Mouse (Mus musculus) left cerebral cortex, postnatal 10 days (tissue): Measurements from ENCODE around the gene Cdh16. TPM values are rescaled to one million over a fixed set of nuclear protein-coding genes. Genes with fewer than 3 reads are reported as not detected.
A peak's percentile ranks its signal among the peaks of the same experiment; 100 is the strongest.

ENCODE experiments used
- DNase-seq, 2 experiments: peaks; one replicate each; pipeline ENCODE4 v3.0.0; 2021 to 2022; ENCODE audit warnings: low spot score in 2 of 2, mixed read lengths in 1 of 2; ENCODE audit errors: extremely low spot score in 1 of 2
- intact Hi-C: fragments of 180-260 bp; cut with DNase I; formaldehyde crosslinking; loops from one replicate; pipeline ENCODE4 v1.15.1; 2025
- total RNA-seq, 2 experiments: library from RNA; stranded (reverse); gene quantifications; 2 replicates each; pipeline ENCODE4 v1.2.3; 2021

Gene Cdh16
- total RNA-seq, 2 experiments from 2014 or later: not detected

- no peak for DNase-seq
- intact Hi-C loops: no loop called here
Observed at GRCm38 (mm10) chr8:104628402-104628801, 4.2 kb upstream of the Cdh16 start.

- intact Hi-C loops: no loop called here
- DNase-seq: no peak
Observed at GRCm38 (mm10) chr8:104627065-104627740, 3.0 kb upstream of the Cdh16 start.

GRCm38 (mm10) chr8:104620765-104621164 lies 3.4 kb downstream of the Cdh16 start:
- no peak for DNase-seq
- intact Hi-C loops: no loop called here

DNA sequence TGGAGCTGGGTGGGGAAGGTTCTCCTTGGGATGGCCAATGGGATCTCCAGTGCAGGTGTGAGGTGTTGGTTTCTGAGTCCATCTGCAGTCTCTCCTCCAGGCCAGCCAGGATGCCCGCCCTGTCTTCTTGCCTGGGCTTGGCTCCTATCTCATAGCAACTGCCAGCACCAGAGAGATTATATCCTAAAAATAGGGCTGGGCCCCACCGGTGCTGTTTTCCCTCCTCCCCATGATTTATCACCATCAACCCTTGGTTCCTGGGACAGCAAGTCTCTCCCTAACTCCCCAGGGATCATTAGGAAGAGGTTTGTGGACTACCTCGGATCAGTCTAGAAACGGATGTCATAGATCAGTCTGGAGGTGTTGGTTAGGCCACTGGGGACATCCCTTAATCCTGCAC lies 11.1 kb downstream of the Cdh16 start:
- no peak for DNase-seq
- intact Hi-C loops: no loop called here

GRCm38 (mm10) chr8:104611613-104612012 lies 12.6 kb downstream of the Cdh16 start:
- DNase-seq: no peak
- intact Hi-C loops: no loop called here

GRCm38 (mm10) chr8:104610185-104610766 lies 13.9 kb downstream of the Cdh16 start:
- intact Hi-C loops: no loop called here
- DNase-seq: no peak

GRCm38 (mm10) chr8:104609222-104609621 lies 15.0 kb downstream of the Cdh16 start:
- intact Hi-C loops: no loop called here
- DNase-seq: no peak

GRCm38 (mm10) chr8:104607944-104608343 lies 16.3 kb downstream of the Cdh16 start:
- intact Hi-C loops: no loop called here
- DNase-seq: no peak

GRCm38 (mm10) chr8:104606329-104606728 lies 17.9 kb downstream of the Cdh16 start:
- intact Hi-C loops: no loop called here
- DNase-seq: no peak

DNA sequence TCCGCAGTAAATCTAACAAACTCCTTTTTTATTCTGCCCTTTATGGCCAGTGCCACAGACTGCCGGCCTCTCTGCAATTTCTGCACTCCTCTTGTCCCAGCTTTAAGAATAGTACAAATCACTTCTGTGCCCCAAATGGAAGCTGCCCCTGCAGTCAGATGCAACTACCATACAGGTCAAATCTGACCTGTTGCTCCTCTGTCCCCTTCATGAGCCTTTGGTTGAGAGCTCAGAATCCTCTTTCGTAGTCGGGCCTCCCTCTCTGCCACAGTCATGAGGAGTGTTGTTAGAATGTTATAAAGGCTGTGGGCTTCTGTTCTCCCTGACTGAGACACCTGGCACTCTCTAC lies 21.0 kb downstream of the Cdh16 start:
- no peak for DNase-seq
- intact Hi-C loops: loop anchor here (5.0 kb wide), 1 partner anchor 39 kb away; the partner anchor contains the start of gene Ciao2b

- intact Hi-C loops: loop anchor here (5.0 kb wide), 1 partner anchor 40 kb away; the partner anchor contains the start of gene Ciao2b
- DNase-seq: peak; percentile 85 to 87
Observed at GRCm38 (mm10) chr8:104602468-104603244, 21.5 kb downstream of the Cdh16 start.

DNA sequence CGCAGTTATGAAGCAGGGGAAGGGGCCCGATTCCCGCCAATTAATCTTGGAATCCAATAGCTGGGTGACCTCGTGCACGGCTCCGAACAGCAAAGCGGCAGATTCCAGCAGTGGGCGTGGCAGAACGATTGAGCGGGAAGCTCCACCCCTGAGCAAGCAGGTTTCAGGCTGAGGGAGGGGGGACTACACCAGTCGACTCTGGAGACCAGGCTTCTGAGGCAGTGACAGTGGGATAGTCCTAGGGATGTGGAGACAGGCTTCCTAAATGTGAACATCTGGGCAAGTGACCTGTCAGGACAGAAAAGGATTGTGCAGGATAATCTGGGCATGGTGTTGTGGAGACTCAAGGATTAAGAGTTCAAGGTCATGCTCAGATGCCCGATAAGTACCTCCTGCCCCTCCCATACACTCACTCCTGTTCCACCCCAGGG lies 22.2 kb downstream of the Cdh16 start:
- no peak for DNase-seq
- intact Hi-C loops: loop anchor here (5.0 kb wide), 1 partner anchor 40 kb away; the partner anchor contains the start of gene Ciao2b

DNA sequence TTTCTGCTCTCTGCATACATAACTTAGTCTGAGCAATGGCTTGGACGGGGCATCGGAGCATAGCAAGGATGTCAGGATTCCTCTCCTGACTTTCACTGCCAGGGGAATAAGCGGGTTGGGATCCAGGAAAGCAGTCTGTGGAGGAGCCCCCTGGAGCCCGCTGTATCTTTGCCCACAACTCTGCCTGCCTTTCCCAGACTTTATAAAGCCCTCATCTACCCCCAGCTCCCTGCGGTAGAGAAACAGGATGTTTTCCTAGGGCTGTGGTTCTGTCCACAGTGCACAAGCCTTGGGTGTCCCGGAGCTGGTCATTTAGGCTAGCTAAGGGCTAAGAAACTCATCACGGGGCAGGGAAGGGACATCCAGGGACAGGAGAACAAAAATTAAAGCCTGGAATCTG lies 22.8 kb downstream of the Cdh16 start:
- no peak for DNase-seq
- intact Hi-C loops: loop anchor here (5.0 kb wide), 1 partner anchor 41 kb away; the partner anchor contains the start of gene Ciao2b

DNA sequence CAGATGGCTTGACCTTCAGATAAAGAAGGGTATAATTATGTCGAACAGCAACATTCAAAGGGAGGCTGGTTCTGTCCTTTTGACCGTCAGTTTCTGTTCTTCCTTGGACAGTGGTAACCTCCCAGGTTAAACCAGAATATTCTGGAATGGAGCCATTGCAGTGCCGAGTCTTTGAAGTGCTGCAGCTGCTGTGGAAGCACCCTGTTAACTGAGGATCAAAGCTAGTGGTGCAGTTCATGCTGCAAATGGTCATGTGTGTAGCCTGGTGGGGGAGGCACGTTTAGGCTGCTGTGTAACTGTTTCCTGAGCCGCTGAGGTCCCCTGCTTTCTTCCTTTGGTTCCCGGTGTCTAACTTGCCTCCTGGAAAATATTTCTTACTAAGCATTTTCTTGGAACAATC lies 25.7 kb downstream of the Cdh16 start:
- no peak for DNase-seq
- intact Hi-C loops: no loop called here

DNA sequence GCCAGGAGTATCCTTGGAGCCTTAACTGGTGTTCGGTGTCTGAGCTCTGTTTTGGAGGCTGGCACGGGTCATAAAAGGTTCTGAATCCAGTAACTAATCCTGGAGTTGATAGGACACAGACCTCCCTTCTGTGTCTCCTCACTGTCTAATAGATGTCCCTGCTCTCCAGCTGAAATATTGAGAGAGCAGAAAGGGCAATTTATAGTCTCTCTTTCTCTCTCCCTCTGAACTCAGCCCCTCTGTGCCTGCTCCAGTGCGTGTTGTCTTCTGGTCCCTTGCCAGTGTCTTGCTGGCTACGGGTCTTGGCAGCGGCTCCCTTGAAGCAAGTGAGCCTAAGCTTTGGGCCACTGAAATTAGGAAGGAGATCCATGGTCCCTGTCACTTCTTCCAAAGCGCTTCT lies 26.5 kb downstream of the Cdh16 start:
- no peak for DNase-seq
- intact Hi-C loops: no loop called here

- DNase-seq: no peak
- intact Hi-C loops: no loop called here
Observed at GRCm38 (mm10) chr8:104595773-104596536, 28.2 kb downstream of the Cdh16 start.

- intact Hi-C loops: no loop called here
- no peak for DNase-seq
Observed at GRCm38 (mm10) chr8:104594611-104595362, 29.4 kb downstream of the Cdh16 start.

DNA sequence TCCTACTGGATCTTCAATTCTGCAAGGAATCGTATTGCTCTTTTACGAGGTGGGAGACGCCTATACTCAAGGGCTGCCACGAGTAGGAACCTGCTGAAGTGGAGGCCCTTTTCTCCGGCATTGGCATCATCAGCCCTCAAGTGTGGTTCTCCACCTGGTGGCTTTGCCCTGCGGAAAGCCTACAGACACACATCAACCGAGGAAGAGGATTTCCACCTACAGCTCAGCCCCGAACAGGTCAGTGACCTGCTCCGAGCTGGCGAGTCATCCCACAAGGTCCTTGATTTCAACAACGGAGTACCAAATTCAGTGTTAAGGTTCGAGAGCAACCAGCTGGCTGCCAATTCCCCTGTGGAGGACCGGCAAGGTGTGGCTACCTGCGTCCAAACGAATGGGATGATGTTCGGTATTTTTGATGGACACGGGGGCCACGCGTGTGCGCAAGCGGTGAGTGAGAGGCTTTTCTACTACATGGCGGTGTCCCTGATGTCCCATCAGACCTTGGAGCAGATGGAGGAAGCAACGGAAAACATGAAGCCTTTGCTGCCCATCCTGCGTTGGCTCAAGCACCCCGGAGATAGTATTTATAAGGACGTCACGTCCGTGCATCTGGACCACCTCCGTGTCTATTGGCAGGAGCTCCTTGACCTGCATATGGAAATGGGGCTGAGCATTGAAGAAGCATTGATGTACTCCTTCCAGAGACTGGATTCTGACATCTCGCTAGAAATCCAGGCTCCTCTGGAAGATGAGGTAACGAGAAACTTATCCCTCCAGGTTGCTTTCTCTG lies 30.5 kb downstream of the Cdh16 start:
- intact Hi-C loops: no loop called here
- DNase-seq: no peak
